18 mouse cellular contexts compared by ENCODE assay signal in genomic region chr17:3136127-3136526, GRCm38 (mm10).
"Had no signal": no experiment of that assay in that cellular context is flagged by ENCODE, and none has a peak within 500 bp of the region (broad histone marks: within the 10 kb centered on the region; RNA-seq: fewer than 3 reads in every experiment).

No protein-coding gene starts in this region.

- H3K4me2 ChIP-seq: liver, embryonic 13.5 days; midbrain, embryonic 15.5 days; neural tube, embryonic 13.5 days; stomach, embryonic 15.5 days had no signal

- H3K9ac ChIP-seq: liver, embryonic 13.5 days; midbrain, embryonic 15.5 days; neural tube, embryonic 13.5 days; stomach, embryonic 15.5 days had no signal

- H3K4me1 ChIP-seq: midbrain, embryonic 10.5 days; midbrain, embryonic 15.5 days had no signal

- ATAC-seq: midbrain, embryonic 15.5 days had no signal

- H3K9me3 ChIP-seq: liver, embryonic 13.5 days; midbrain, embryonic 10.5 days; midbrain, embryonic 15.5 days; neural tube, embryonic 13.5 days; stomach, embryonic 15.5 days had no signal

- H3K36me3 ChIP-seq: midbrain, embryonic 15.5 days; stomach, embryonic 15.5 days had no signal

- H3K27me3 ChIP-seq: liver, embryonic 13.5 days; midbrain, embryonic 15.5 days; neural tube, embryonic 13.5 days; stomach, embryonic 15.5 days had no signal

- DNase-seq: kidney, adult 18-20 months; kidney, postnatal 25 days; layer of hippocampus, adult 9-11 months; liver, embryonic 13.5 days; lung, adult 2 months; lung, postnatal 14 days; lung, postnatal 4 days; retina, postnatal 1 day; right cerebral cortex, postnatal 25 days; spleen, adult 18-20 months; thymus, postnatal 25 days had no signal

- H3K4me3 ChIP-seq: layer of hippocampus, adult 2 months; left cerebral cortex, adult 2 months; liver, embryonic 13.5 days; midbrain, embryonic 10.5 days; midbrain, embryonic 15.5 days; neural tube, embryonic 13.5 days; stomach, embryonic 15.5 days had no signal

- H3K27ac ChIP-seq: kidney, postnatal 0 days; layer of hippocampus, adult 2 months; left cerebral cortex, adult 2 months; liver, embryonic 13.5 days; midbrain, embryonic 10.5 days; midbrain, embryonic 15.5 days; neural tube, embryonic 13.5 days; stomach, embryonic 15.5 days had no signal
